Mouse (Mus musculus) kidney, adult 8-10 months (tissue): Measurements from ENCODE around the gene Mfn2.

Source experiments
- DNase-seq, 2 experiments: peaks; one replicate each; pipeline ENCODE4 v3.0.0; 2022

The Mfn2 gene

DNA sequence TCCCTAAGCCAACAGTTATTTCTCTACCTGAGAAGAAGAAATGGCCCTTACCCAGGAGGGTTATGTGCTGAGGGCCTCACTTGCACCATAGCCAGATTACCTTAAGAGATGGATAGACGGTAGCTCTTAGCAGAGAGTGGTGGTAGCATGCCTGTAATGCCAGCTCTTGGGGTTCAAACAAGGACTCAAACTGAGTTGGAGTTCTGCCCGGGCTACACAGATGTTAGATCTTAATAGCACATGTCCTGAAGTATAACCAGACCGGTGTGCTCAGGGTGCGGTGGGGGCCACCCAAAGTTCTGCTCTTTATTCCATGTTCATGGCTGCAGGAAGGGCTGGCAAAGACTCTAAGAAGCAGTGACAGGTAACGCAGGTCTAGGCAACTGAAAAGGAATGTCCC is 5.0 kb upstream of the Mfn2 start:
- DNase-seq, result no peak

DNA sequence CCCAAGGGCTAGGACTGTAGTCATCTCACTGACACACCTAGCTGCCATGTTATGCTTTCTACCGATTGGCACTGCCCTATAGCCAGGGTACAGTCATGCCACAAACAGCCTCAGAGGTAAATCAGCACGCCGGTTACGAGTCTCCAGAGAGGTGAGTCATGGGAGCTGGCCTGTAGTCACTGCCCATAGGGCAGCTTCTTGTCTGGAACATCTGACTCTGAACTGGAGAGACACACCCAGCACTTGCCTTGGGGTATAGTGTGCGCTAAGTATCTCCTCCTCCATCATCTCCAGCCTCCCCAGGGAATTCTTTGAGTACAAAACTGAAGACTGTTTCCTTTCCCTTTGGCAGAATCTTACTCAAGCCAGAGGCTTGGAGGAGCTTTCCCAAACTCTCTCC is 1.7 kb upstream of the Mfn2 start:
- no peak for DNase-seq

GRCm38 (mm10) chr4:147905090-147905659 is 671 bp upstream of the Mfn2 start:
- DNase-seq, result no peak

DNA sequence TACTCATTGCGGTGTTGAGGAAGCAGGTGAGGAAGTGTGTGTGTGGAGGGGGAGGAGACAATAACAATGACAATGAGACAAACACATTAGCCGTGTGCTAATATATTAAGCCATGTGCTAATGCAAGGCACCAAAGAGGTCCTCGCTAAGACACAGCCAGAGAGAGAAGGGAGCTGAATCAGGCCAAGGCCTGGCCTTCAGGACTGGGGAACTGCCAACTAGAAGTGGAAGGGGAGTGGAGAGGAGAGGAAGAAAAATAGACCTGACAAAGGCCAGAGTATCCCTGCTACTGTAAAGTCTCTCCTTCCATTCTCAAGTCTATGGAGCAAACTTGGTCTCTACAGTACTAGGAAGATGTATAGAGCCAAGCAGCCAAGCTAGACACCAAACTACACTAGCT is 903 bp downstream of the Mfn2 start:
- no peak for DNase-seq

DNA sequence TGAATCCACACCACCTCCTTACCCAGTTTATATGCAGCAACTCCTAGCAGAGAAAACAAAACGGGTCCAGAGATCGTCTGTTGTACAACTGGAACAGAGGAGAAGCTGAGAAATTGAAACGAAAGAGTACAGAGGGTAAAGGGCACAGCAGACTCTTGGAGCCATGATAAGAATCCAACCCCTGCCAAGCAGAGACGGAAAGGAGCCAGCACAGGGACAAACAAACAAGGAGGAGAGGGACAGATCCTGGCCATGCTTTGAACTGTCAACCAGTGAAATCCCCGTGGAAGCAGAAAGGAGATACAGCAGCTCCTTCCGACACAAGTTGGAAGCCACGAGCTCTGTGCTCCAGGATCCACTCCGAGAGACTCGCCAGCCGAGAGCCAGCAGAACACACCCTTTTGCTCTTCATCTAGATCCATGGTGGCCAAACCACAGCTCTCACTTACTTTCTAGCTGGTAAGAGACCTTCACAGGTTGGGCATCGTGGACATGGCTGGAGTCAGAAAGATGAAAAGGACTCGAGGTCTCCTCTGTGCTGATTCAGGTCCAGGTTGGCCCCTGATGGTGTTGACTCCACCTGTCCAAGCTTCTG is 1.5 kb downstream of the Mfn2 start:
- peak; percentile 34 to 53 for DNase-seq

DNA sequence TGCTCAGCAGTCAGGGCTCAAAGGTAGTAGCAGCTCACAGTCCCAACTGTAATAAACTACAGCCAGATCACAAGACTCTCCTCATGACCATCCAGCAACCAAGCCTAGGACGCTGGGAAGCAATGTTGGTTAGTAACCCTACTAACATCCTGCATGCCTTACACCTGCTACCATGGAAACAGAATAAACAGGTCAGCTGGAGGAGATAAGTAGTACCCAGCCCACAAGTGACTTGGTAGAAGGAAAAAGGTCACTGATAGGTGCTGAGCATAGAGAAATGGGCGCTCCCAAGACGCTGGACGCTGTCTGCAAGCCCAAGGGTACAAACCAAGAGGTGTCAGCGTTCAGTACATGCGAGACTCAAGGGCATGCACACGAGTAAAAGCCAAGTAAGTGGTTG is 4.1 kb downstream of the Mfn2 start:
- peak in 1 of 2 experiments; percentile 41 for DNase-seq

GRCm38 (mm10) chr4:147897348-147897747 is 7.2 kb downstream of the Mfn2 start:
- no peak for DNase-seq

DNA sequence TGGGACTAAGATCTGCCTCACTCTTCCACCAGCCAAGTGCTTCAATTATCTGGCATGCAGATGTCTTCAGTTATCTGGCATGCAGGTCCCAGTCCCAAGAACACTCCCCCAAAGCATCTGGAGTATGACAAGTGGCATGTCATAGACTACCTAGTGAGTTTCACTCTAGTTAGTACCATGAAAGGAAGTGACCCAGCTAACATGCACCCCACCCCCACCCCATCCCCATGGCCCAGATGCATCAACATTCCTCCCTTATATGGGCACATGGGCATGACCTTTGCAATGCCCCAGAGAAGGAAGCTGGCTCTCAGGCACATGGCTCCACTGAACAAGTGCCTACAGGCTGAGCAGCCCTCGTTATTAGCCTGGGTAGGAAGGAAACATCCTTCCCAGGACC is 8.1 kb downstream of the Mfn2 start:
- no peak for DNase-seq

GRCm38 (mm10) chr4:147895815-147896330 is 8.6 kb downstream of the Mfn2 start:
- no peak for DNase-seq

DNA sequence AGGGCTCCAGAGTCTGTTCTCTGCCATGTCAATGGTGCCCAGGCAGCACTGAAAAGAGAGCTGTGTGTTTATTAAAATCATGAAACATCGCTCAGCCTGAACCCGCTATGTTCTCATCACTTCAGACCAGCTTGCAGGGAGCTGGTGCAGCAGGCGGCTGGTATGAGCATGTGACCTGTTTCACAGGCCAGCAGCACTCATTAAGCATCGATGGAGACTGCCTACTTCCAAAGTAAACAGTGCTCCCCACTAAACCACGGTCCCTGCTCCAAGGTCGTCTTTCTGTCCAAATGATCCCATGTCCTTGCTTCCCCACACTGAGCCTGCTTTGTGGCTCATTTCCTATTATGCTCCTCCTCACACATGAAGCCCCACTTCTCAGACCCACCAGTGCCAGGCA is 14.2 kb downstream of the Mfn2 start:
- DNase-seq, result no peak

- DNase-seq, result no peak
Observed at GRCm38 (mm10) chr4:147888237-147888636, 16.3 kb downstream of the Mfn2 start.

DNA sequence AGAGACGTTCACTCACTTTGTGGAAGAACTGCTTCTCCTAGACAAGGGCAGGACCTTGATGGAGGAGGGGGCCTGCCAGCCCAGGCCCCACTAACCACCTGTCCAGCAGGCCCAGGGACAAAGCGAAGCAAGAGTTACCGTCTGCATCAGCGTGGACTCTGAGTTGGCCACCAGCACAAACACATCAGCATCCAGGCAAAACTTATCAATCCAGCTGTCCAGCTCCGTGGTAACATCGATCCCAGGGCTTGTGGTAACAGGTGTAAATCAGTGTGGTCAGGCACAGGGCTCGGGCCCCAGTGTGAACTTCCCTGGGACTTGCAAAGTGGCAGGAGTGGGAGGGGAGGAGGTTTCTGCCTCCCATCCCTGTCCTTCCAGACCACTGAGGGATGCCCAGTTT is 17.2 kb downstream of the Mfn2 start:
- no peak for DNase-seq

DNA sequence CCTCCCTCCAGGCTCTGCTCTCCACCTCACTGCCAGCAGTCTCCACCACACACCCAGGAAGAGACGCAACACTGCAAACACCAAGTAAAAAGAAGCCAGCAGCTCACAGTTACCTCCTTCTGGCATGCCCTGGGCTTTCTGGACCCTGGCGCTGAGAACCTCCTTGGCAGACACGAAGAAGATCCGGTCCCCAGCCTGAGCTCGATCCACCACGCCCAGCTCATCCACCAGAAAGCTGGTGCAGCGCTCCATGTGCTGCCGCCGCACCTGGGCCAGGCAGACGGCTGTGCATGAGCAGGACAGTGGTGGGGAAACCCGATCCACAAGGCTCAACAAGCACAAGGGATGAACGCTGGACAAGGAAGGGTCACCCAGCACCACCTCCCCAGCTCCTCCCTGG is 18.3 kb downstream of the Mfn2 start:
- DNase-seq, result no peak

- DNase-seq, result no peak
Observed at GRCm38 (mm10) chr4:147884138-147884537, 20.4 kb downstream of the Mfn2 start.

GRCm38 (mm10) chr4:147883041-147883440 is 21.5 kb downstream of the Mfn2 start:
- DNase-seq, result no peak

GRCm38 (mm10) chr4:147881792-147882191 is 22.7 kb downstream of the Mfn2 start:
- no peak for DNase-seq

DNA sequence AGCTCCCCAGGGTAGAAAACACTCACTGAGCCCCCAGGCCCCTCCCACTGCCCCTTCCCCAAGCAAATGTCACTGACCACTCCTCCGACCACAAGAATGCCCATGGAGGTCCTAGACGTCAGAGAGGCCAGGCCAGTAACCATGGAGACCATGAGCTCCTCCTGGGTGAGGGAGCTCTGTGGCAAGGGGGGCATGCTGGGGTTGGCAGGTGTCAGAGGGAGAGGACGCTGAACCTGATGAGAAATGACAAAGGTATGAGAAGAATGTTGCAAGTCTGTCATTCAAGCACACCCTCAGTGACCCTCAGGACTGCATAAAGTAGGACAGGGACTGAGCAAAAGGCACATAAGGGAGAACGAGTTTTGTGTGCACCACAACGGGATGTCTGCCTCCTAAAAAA is 24.6 kb downstream of the Mfn2 start:
- no peak for DNase-seq

DNA sequence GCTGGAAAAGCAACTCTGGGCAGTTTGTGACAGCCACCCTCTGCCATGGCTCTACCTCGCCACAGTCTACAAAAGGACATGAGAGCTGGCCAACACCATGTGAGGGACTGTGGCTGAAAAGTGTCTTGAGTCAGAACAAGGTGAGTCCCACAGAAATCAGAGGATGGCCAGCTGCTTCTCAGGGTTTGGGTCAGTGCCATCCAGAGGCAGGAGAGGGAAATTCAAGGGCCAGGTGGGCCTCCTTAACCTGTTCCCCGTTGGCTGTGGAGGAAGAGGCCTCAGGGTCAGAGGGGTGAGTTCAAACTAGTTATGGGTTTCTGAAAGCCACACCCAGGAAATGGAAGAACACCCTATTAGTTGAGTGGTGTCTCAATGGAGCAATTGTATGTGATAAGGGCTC is 25.0 kb downstream of the Mfn2 start:
- DNase-seq, result no peak

DNA sequence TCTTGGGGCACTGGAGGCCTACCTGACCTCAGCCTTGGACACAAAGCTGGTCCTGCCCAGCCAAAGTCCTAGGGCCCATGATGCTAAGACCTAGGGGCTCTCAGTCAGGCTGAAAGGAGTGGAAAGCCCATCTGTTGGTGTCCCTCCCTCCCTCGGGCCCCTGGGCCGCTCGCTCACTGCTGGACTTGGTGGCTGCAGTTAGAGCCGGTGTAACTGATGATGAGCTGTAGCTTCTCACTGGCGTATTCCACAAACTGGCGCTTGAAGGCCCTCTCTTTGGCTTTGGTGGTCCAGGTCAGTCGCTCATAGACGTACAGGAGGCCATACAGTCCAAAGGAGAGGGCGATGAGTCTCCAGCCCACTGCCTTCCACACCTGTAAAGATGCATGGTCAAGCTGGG is 26.0 kb downstream of the Mfn2 start:
- DNase-seq, result no peak

DNA sequence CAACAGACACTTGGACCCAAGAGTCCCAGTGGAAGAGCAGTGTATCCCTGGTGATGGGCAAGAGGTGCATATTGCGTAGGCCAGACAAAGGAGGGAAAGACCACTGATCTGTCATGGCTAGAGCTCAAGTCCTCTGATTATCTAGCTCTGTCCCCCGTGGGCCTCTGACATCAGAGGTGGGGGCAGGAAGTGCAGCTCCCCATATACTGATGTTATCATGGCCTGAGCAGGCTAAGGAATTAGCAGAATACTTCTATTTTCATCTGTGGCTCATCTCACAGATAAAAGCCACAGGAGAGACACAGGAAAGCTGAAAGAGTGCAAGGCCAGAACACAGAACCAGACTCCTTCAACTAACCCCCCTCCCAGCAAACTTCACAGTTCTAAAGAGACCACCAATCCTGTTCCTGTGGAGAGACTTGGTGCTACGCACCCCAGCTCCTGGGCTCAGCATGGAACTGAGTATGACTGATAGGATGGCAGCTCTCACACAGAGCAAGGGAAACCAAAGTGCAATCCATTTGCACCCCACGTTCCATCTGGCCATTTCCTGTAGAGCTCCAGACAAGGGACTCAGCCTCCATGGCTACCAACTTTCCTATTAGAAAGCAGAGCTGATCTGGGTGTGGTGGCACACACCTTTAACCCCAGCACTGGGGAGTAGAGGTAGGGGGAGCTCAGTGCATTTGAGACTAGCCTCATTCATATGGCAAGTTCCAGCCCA is 28.5 kb downstream of the Mfn2 start:
- no peak for DNase-seq

DNA sequence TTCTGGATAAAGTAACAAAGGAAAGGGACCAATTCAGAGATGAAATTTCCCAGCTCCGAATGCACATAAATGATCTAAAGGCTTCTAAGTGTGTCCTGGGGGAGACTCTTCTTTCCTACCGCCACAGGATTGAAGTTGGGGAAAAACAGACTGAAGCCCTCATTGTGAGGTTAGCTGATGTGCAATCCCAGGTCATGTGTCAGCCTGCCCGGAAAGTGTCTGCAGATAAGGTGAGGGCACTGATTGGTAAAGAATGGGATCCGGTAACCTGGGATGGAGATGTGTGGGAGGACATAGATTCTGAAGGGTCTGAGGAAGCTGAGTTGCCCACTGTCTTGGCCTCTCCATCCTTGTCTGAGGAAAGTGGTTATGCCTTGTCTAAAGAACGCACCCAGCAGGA is 35.3 kb downstream of the Mfn2 start:
- DNase-seq, result no peak

DNA sequence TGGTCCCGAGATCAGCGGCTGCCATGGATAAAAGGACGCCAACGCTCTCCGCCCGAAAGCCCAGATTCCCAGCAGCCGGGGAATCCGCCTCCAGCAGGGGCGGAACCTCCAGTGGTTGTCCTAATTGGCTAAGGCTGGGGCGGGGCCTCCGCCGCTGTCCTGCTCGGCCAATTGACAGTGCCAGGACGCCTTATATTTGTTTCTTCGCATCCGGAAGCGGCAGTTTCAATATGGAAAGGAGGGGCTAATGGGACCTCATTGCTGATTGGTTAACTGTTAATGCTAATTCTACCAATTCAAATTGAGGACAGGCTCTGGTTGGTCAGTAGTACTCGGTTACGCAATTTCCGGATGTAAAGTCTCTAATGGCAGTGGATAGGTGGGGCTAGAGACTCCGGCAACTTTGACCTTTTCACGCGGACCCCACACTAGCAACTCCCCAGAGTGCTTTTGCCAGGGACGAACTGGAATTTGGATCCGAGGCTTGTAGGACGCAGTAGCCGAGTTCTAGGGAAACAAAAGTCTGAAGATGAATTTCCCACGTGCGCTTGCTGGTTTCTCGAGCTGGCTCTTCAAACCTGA is 36.0 kb downstream of the Mfn2 start, which contains the start of the genes Miip and Fv1:
TSS of gene Miip (minus strand) at position 367 of the 582 bp plus-strand sequence.
TSS of gene Fv1 (plus strand) at position 530 of the 582 bp plus-strand sequence.
- peak; percentile 98 to 99 for DNase-seq

GRCm38 (mm10) chr4:147867563-147868449 is 36.7 kb downstream of the Mfn2 start:
- no peak for DNase-seq
